Mouse (Mus musculus): ENCODE data around the gene Sptan1.
"Not testable (repeated sequence)": the region's sequence is repeated elsewhere in the genome, so short reads cannot be mapped to it uniquely, and the experiment has no call there.

DNA sequence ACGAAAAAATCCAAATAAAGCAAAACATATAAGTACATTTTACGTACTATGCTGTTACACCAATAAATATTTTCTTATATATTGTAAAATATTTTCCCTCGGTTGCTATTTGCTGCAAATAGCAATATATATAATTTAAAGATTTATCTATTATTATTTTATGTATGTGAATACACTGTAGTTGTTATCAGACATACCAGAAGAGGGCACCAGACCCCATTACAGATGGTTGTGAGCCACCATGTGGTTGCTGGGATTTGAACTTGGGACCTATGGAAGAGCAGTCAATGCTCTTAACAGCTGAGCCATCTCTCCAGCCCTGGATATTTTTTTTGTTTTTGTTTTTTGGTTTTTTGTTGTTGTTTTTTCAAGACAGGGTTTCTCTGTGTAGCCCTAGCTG is 90.0 kb downstream of the Sptan1 start:
- TF ChIP-seq POLR2A (IDR thresholded peaks at IDR 0.05; ENCODE audit: insufficient read depth, low read depth, low read length) = not testable (repeated sequence)
- peak; percentile 47 for TF ChIP-seq CTCF (IDR thresholded peaks at IDR 0.05)

Data from heart, adult 2 months (tissue).